Mouse (Mus musculus) ES-E14 (cell line): ENCODE results near the gene Zbtb43. TPM values are rescaled to one million over a fixed set of nuclear protein-coding genes. Genes with fewer than 3 reads are reported as not detected.

ENCODE experiments used
- DNase-seq: peaks from one replicate; pipeline ENCODE4 v3.0.0-alpha.2; 2013; ENCODE audit warnings: low read depth, low spot score
- H3K27ac ChIP-seq: 2 replicates; pipeline ENCODE4 v1.5.1; 2012; ENCODE audit warnings: low read depth, mild to moderate bottlenecking, low read length, moderate library complexity, mixed read lengths; ENCODE audit not compliant: poor library complexity, insufficient read depth, severe bottlenecking
- H3K36me3 ChIP-seq: 2 replicates; pipeline ENCODE4 v1.6.1; 2012; ENCODE audit warnings: mild to moderate bottlenecking, low read length, moderate library complexity, mixed read lengths; ENCODE audit not compliant: control insufficient read depth, poor library complexity, insufficient read depth, severe bottlenecking
- H3K4me1 ChIP-seq, 2 experiments: fragments of 150-350 bp in 1 of 2; sonication (generic) in 1 of 2; 2 replicates each; pipeline ENCODE4 v1.6.1; 2012; ENCODE audit warnings: low read length in 2 of 2, mild to moderate bottlenecking in 1 of 2, mixed read lengths in 1 of 2; ENCODE audit not compliant: control insufficient read depth in 2 of 2, insufficient read depth in 2 of 2, poor library complexity in 1 of 2
- H3K4me3 ChIP-seq, 2 experiments: fragments of 150-350 bp in 1 of 2; sonication (generic) in 1 of 2; 2 replicates each; pipeline ENCODE4 v1.5.1; 2012; ENCODE audit warnings: low read length in 2 of 2, low read depth in 1 of 2, mild to moderate bottlenecking in 1 of 2, mixed read lengths in 1 of 2; ENCODE audit not compliant: insufficient read depth in 1 of 2, poor library complexity in 1 of 2, severe bottlenecking in 1 of 2
- H3K9ac ChIP-seq: 2 replicates; pipeline ENCODE4 v1.6.1; 2012; ENCODE audit warnings: low read depth, mild to moderate bottlenecking, low read length, mixed read lengths; ENCODE audit not compliant: poor library complexity, insufficient read depth, severe bottlenecking
- H3K9me3 ChIP-seq: fragments of 150-350 bp; sonication (generic); 2 replicates; pipeline ENCODE4 v1.6.1; 2012; ENCODE audit warnings: low read depth, mild to moderate bottlenecking, low read length; ENCODE audit not compliant: control insufficient read depth, insufficient read depth
- CHD2 ChIP-seq: IDR thresholded peaks from 2 replicates; pipeline ENCODE4 v1.6.1; 2014; ENCODE audit warnings: mild to moderate bottlenecking, low read depth, low read length, inconsistent platforms
- HCFC1 ChIP-seq: IDR thresholded peaks from 2 replicates; pipeline ENCODE4 v1.6.1; 2012; ENCODE audit warnings: low read length, inconsistent platforms, borderline replicate concordance; ENCODE audit not compliant: insufficient read depth
- MAFK ChIP-seq: IDR thresholded peaks from 2 replicates; pipeline ENCODE4 v1.6.1; 2014; ENCODE audit warnings: mild to moderate bottlenecking, low read depth, low read length, inconsistent platforms; ENCODE audit not compliant: insufficient read depth
- ZC3H11A ChIP-seq: IDR thresholded peaks from 2 replicates; pipeline ENCODE4 v1.6.1; 2012; ENCODE audit warnings: low read depth, mild to moderate bottlenecking, inconsistent platforms, low read length, borderline replicate concordance
- ZNF384 ChIP-seq: IDR thresholded peaks from 2 replicates; pipeline ENCODE4 v1.6.1; 2012; ENCODE audit warnings: low read depth, low read length, inconsistent platforms
- in situ Hi-C, 2 experiments: fragments of 600-800 bp; cut with MboI; formaldehyde crosslinking; loops; one replicate each; pipeline ENCODE4 v1.15.1; 2025; ENCODE audit warnings: low sequenced_read_pairs in 2 of 2, inconsistent platforms in 1 of 2; ENCODE audit not compliant: unreplicated experiment in 2 of 2
- total RNA-seq: library from RNA; depleted of rRNA; stranded (reverse); fragments of 300-350 nt; gene quantifications from 2 replicates; pipeline ENCODE4 v1.2.3, GENCODE M21; 2012

The Zbtb43 gene
- total RNA-seq, 1 experiment = 31.3 TPM

- peaks cover 22 to 24% of the 10 kb centered on the region in 2 experiments for H3K4me1 ChIP-seq
- peaks cover 61% of the 10 kb centered on the region for H3K36me3 ChIP-seq
- in situ Hi-C loops = no loop called here
- no peak for TF ChIP-seq ZNF384
- no peak for TF ChIP-seq MAFK
- DNase-seq = no peak
- H3K9ac ChIP-seq = no peak overlapping the region
- H3K4me3 ChIP-seq = no peak overlapping the region
- no peaks in the 10 kb centered on the region for H3K9me3 ChIP-seq
- H3K27ac ChIP-seq = no peak overlapping the region
Measured at GRCm38 (mm10) chr2:33452721-33453120, 15.6 kb downstream of the Zbtb43 start.

DNA sequence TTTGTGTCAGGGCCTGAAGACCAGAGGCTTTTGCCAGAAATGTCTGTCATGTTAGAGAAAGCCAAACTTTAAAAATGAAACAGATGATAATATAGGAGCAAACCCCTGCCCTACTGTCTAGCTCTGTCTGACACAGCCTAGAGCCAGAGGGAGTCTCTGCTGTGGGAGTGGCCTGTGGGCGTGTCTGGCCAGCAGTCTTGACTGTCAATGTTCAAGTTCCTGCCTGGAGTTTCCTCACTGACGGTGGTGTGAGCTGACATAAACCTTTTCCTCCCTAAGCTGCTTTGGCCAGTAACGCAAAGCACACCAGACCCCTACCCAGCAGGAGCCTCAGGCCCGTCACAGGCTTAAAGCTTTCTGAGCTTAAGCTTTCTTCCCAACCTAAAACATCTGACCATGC lies 16.2 kb downstream of the Zbtb43 start:
- TF ChIP-seq CHD2 (no peak), HCFC1 (no peak), MAFK (no peak), ZNF384 (no peak), ZC3H11A (no peak)
- DNase-seq = no peak
- H3K36me3 ChIP-seq = peaks cover 59% of the 10 kb centered on the region

GRCm38 (mm10) chr2:33451038-33451978 lies 17.1 kb downstream of the Zbtb43 start:
- no peak for TF ChIP-seq MAFK
- TF ChIP-seq ZC3H11A = no peak
- no peak for TF ChIP-seq ZNF384
- no peak for TF ChIP-seq CHD2
- no peak for TF ChIP-seq HCFC1
- H3K36me3 ChIP-seq = peaks cover 59% of the 10 kb centered on the region

More for the DNA sequence above, 16.2 kb downstream of the Zbtb43 start:
- Histone ChIP-seq H3K9me3 (no peaks in the 10 kb centered on the region), H3K4me3 (no peak overlapping the region), H3K27ac (no peak overlapping the region), H3K4me1 (peaks cover 16 to 24% of the 10 kb centered on the region in 2 experiments; a peak in 3 of 4 replicates), H3K9ac (no peak overlapping the region)
- in situ Hi-C loops = no loop called here

DNA sequence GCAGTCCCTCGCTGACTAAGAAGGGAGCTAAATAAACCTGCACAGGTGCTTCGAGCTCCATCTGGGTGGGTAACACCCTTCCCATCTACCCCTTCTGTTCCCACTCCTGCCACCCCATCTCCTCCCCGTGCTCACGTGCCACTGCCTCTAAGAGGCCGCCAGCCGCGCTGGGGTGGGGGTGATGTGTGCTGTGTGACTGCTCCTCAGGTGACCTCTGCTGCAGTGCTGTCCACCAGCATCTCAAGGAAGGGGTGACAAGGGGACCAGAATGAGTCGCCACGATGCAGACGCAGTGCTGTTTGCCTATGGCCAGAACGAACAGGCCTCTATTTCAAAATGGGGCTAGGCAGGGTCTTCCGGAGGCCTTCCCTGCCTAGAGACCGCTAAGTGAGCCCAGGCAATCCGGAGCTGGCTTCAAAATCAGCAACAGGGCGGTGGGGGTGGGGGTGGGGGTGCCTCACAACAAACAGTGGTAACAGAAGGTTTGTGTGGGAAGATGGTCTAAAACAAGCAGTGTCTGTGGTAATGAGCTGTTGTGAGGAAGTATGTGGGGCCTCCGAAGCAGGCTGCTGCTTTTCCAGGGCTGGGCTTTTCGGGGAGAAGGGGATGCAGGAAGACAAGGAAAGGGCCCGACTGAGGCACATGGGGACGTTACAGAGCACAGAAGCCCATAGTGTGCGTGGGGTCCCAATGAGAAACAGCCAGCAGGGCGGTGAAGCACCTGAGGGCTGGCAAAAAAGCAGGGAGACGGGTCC lies 19.1 kb downstream of the Zbtb43 start:
- Histone ChIP-seq H3K4me1 (peaks cover 24 to 32% of the 10 kb centered on the region in 2 experiments), H3K4me3 (no peak overlapping the region), H3K27ac (0 out of 2 replicates have a peak overlapping the region, but pooled peaks have one; percentile 34), H3K36me3 (peaks cover 43% of the 10 kb centered on the region), H3K9ac (peak overlapping the region; percentile 36; the same call in 1 of the 2 replicates), H3K9me3 (no peaks in the 10 kb centered on the region)
- no peak for DNase-seq
- TF ChIP-seq HCFC1 = no peak
- no peak for TF ChIP-seq CHD2
- no peak for TF ChIP-seq ZNF384
- in situ Hi-C loops = no loop called here

More at GRCm38 (mm10) chr2:33451038-33451978, 17.1 kb downstream of the Zbtb43 start:
- Histone ChIP-seq H3K27ac (no peak overlapping the region; the same call in 1 of the 2 replicates), H3K4me1 (peaks cover 16 to 28% of the 10 kb centered on the region in 2 experiments; a peak in 3 of 4 replicates), H3K9ac (no peak overlapping the region), H3K4me3 (no peak overlapping the region), H3K9me3 (no peaks in the 10 kb centered on the region)
- no peak for DNase-seq
- in situ Hi-C loops = no loop called here
